In genomic region chr2:26348241-26348640, GRCm38 (mm10) we compare ENCODE assay signal across 11 mouse cellular contexts. TPM values are rescaled to one million over a fixed set of nuclear protein-coding genes. Genes with fewer than 3 reads are reported as not detected.
DNase-seq lines count a peak whose midpoint lies in the region; ATAC-seq and TF ChIP-seq lines count a peak whose summit lies in the region.
"Had no signal": no experiment of that assay in that cellular context is flagged by ENCODE, and none has a peak within 500 bp of the region (broad histone marks: within the 10 kb centered on the region; RNA-seq: fewer than 3 reads in every experiment).

No protein-coding gene starts in this region.

- no peak for DNase-seq in forebrain, postnatal 0 days
- DNase-seq in kidney, adult 8-10 months: no peak
- DNase-seq in kidney, postnatal 10 days: peak; percentile 77
- DNase-seq in lung, postnatal 4 days: peak; percentile 61 to 82
- no peak for DNase-seq in thymus, postnatal 36 days
- no peak for DNase-seq in gastrocnemius, postnatal 14 days
- DNase-seq: B cell, adult 2 months; cerebellum, postnatal 36 days had no signal

- peak overlapping the region; percentile 61; the same call in 1 of the 2 replicates for H3K27ac ChIP-seq in forebrain, embryonic 12.5 days
- H3K27ac ChIP-seq in forebrain, postnatal 0 days (ENCODE audit: low read depth, low read length): no peak overlapping the region
- H3K27ac ChIP-seq in kidney, embryonic 16.5 days (ENCODE audit: low read length): peak overlapping the region; percentile 47

- peaks cover 71% of the 10 kb centered on the region for H3K36me3 ChIP-seq in forebrain, embryonic 12.5 days (replicated peaks)
- peaks cover 65% of the 10 kb centered on the region for H3K36me3 ChIP-seq in forebrain, postnatal 0 days (ENCODE audit: insufficient read depth)
- peaks cover 40% of the 10 kb centered on the region for H3K36me3 ChIP-seq in kidney, embryonic 16.5 days (ENCODE audit: insufficient read depth, low read length)

- no peak for ATAC-seq in forebrain, embryonic 12.5 days (ENCODE audit: low FRiP score)
- ATAC-seq in forebrain, postnatal 0 days: no peak
- ATAC-seq in kidney, embryonic 16.5 days (ENCODE audit: low FRiP score, low TSS enrichment): no peak
- ATAC-seq: Patski had no signal

- H3K9me3 ChIP-seq in forebrain, embryonic 12.5 days: no peaks in the 10 kb centered on the region
- H3K9me3 ChIP-seq in forebrain, postnatal 0 days (ENCODE audit: low read length): no peaks in the 10 kb centered on the region
- H3K9me3 ChIP-seq in kidney, embryonic 16.5 days (ENCODE audit: low read length): no peaks in the 10 kb centered on the region

- no peak overlapping the region for H3K9ac ChIP-seq in forebrain, embryonic 12.5 days
- no peak overlapping the region for H3K9ac ChIP-seq in forebrain, postnatal 0 days
- H3K9ac ChIP-seq in kidney, embryonic 16.5 days (replicated peaks; ENCODE audit: low read length): no peak overlapping the region

- intact Hi-C loops in gastrocnemius, postnatal 14 days (cut with DNase I; ENCODE audit: low total_unique reads): no loop called here

- TF ChIP-seq CTCF in forebrain, postnatal 0 days (IDR thresholded peaks at IDR 0.05; ENCODE audit: low read depth): no peak

- H3K4me2 ChIP-seq in forebrain, embryonic 12.5 days: no peak overlapping the region
- no peak overlapping the region for H3K4me2 ChIP-seq in forebrain, postnatal 0 days (ENCODE audit: low read depth)
- no peak overlapping the region for H3K4me2 ChIP-seq in kidney, embryonic 16.5 days (replicated peaks; ENCODE audit: low read depth, low read length)

- WGBS in forebrain, embryonic 12.5 days: 79% methylated on average over 6 of the region's 6 CpGs
- WGBS in forebrain, postnatal 0 days: 75% methylated on average over 6 of the region's 6 CpGs
- 50% methylated on average over 6 of the region's 6 CpGs for WGBS in kidney, embryonic 16.5 days

- no peaks in the 10 kb centered on the region for H3K27me3 ChIP-seq in forebrain, embryonic 12.5 days
- H3K27me3 ChIP-seq in forebrain, postnatal 0 days (ENCODE audit: insufficient read depth, low read length): no peaks in the 10 kb centered on the region
- H3K27me3 ChIP-seq in kidney, embryonic 16.5 days (ENCODE audit: insufficient read depth, low read length): no peaks in the 10 kb centered on the region
- H3K27me3 ChIP-seq: Patski had no signal

- H3K4me3 ChIP-seq in forebrain, embryonic 12.5 days (replicated peaks): no peak overlapping the region
- H3K4me3 ChIP-seq in forebrain, postnatal 0 days (ENCODE audit: low read depth, low read length): no peak overlapping the region
- H3K4me3 ChIP-seq in kidney, embryonic 16.5 days (ENCODE audit: low read length): no peak overlapping the region

- H3K4me1 ChIP-seq in forebrain, embryonic 12.5 days: peaks cover 21% of the 10 kb centered on the region
- peaks cover 10% of the 10 kb centered on the region; the same call in 1 of the 2 replicates for H3K4me1 ChIP-seq in forebrain, postnatal 0 days (ENCODE audit: insufficient read depth)
- H3K4me1 ChIP-seq in kidney, embryonic 16.5 days (ENCODE audit: insufficient read depth, low read length): peaks cover 25% of the 10 kb centered on the region

RNA-seq across cellular contexts. Expression of gene Dnlz, which starts 3.7 kb away (rescaled TPM):
- polyA plus RNA-seq in forebrain, embryonic 12.5 days (2016; fragmentation: Nextera tagmentation; extraction: Ambion mirVana): 34.5 and 36.3 TPM in 2 replicates
- total RNA-seq in forebrain, postnatal 0 days (2014; rRNA removed): 32.2 and 39.8 TPM in 2 replicates
- polyA plus RNA-seq in forebrain, postnatal 0 days (2015; fragmentation: Nextera tagmentation; extraction: Ambion mirVana): 28.8 and 33.2 TPM in 2 replicates
- polyA plus RNA-seq in kidney, embryonic 16.5 days (2015; fragmentation: Nextera tagmentation; extraction: Ambion mirVana): 30.6 and 34.2 TPM in 2 replicates
- 10 to 100 TPM; 17.0 to 17.6 TPM for total RNA-seq in gastrocnemius, postnatal 14 days (2021)

RNA-seq across cellular contexts. Expression of gene Card9, which starts 12.5 kb away (rescaled TPM):
- 1.3 TPM in 2 replicates for polyA plus RNA-seq in forebrain, embryonic 12.5 days (2016; fragmentation: Nextera tagmentation; extraction: Ambion mirVana)
- total RNA-seq in forebrain, postnatal 0 days (2014; rRNA removed): 4.0 and 4.1 TPM in 2 replicates
- 0.84 and 1.8 TPM in 2 replicates for polyA plus RNA-seq in forebrain, postnatal 0 days (2015; fragmentation: Nextera tagmentation; extraction: Ambion mirVana)
- polyA plus RNA-seq in kidney, embryonic 16.5 days (2015; fragmentation: Nextera tagmentation; extraction: Ambion mirVana): 0.92 and 1.4 TPM in 2 replicates
- 1 to 10 TPM in 1 of 2 experiments, under 1 TPM in 1; 0.71 to 1.1 TPM for total RNA-seq in gastrocnemius, postnatal 14 days (2021)

RNA-seq across cellular contexts. Expression of gene Snapc4, which starts 32.2 kb away (rescaled TPM):
- 34.3 and 38.9 TPM in 2 replicates for polyA plus RNA-seq in forebrain, embryonic 12.5 days (2016; fragmentation: Nextera tagmentation; extraction: Ambion mirVana)
- total RNA-seq in forebrain, postnatal 0 days (2014; rRNA removed): 56.7 and 58.6 TPM in 2 replicates
- polyA plus RNA-seq in forebrain, postnatal 0 days (2015; fragmentation: Nextera tagmentation; extraction: Ambion mirVana): 14.9 and 19.1 TPM in 2 replicates
- 31.7 and 35.3 TPM in 2 replicates for polyA plus RNA-seq in kidney, embryonic 16.5 days (2015; fragmentation: Nextera tagmentation; extraction: Ambion mirVana)
- 1 to 10 TPM; 6.2 to 7.2 TPM for total RNA-seq in gastrocnemius, postnatal 14 days (2021)

RNA-seq across cellular contexts. Expression of gene Gpsm1, which starts 32.9 kb away (rescaled TPM):
- polyA plus RNA-seq in forebrain, embryonic 12.5 days (2016; fragmentation: Nextera tagmentation; extraction: Ambion mirVana): 102 and 108 TPM in 2 replicates
- 242 and 257 TPM in 2 replicates for total RNA-seq in forebrain, postnatal 0 days (2014; rRNA removed)
- 140 and 149 TPM in 2 replicates for polyA plus RNA-seq in forebrain, postnatal 0 days (2015; fragmentation: Nextera tagmentation; extraction: Ambion mirVana)
- polyA plus RNA-seq in kidney, embryonic 16.5 days (2015; fragmentation: Nextera tagmentation; extraction: Ambion mirVana): 41.9 and 44.1 TPM in 2 replicates
- total RNA-seq in gastrocnemius, postnatal 14 days (2021): 1 to 10 TPM; 6.4 to 7.4 TPM

RNA-seq across cellular contexts. Expression of gene Entr1, which starts 40.9 kb away (rescaled TPM):
- polyA plus RNA-seq in forebrain, embryonic 12.5 days (2016; fragmentation: Nextera tagmentation; extraction: Ambion mirVana): 167 and 173 TPM in 2 replicates
- 160 and 179 TPM in 2 replicates for total RNA-seq in forebrain, postnatal 0 days (2014; rRNA removed)
- polyA plus RNA-seq in forebrain, postnatal 0 days (2015; fragmentation: Nextera tagmentation; extraction: Ambion mirVana): 146 and 152 TPM in 2 replicates
- polyA plus RNA-seq in kidney, embryonic 16.5 days (2015; fragmentation: Nextera tagmentation; extraction: Ambion mirVana): 125 and 127 TPM in 2 replicates
- 10 to 100 TPM; 24.5 to 24.9 TPM for total RNA-seq in gastrocnemius, postnatal 14 days (2021)

Comparison
In these comparisons a context has a peak if more than half of its experiments do, and no peak if none do; other contexts are left out.
1. DNase-seq: peak in kidney, postnatal 10 days (single experiment) and lung, postnatal 4 days (2 of 2); none in forebrain, postnatal 0 days (single experiment), kidney, adult 8-10 months (0 of 2), thymus, postnatal 36 days (0 of 2) and gastrocnemius, postnatal 14 days (single experiment).